Mouse (Mus musculus): ENCODE measurements around the gene Itga9.

The Itga9 gene

GRCm38 (mm10) chr9:118937515-118937914, 331.0 kb downstream of the Itga9 start:
- no peak for DNase-seq (ENCODE audit: low read depth in 2 of 2, low spot score in 2 of 2)

GRCm38 (mm10) chr9:118939410-118939809, 332.9 kb downstream of the Itga9 start:
- no peak for DNase-seq (ENCODE audit: low read depth in 2 of 2, low spot score in 2 of 2)

- DNase-seq (ENCODE audit: low read depth in 2 of 2, low spot score in 2 of 2), result no peak
Measured at GRCm38 (mm10) chr9:118939831-118940230, 333.3 kb downstream of the Itga9 start.

GRCm38 (mm10) chr9:118940591-118941207, 334.2 kb downstream of the Itga9 start:
- no peak for DNase-seq (ENCODE audit: low read depth in 2 of 2, low spot score in 2 of 2)

- DNase-seq (ENCODE audit: low read depth in 2 of 2, low spot score in 2 of 2), result no peak
Measured at GRCm38 (mm10) chr9:118942030-118942429, 335.5 kb downstream of the Itga9 start.

- DNase-seq (ENCODE audit: low read depth in 2 of 2, low spot score in 2 of 2), result no peak
Measured at GRCm38 (mm10) chr9:118943941-118944340, 337.5 kb downstream of the Itga9 start.

GRCm38 (mm10) chr9:118944388-118944787, 337.9 kb downstream of the Itga9 start:
- no peak for DNase-seq (ENCODE audit: low read depth in 2 of 2, low spot score in 2 of 2)

GRCm38 (mm10) chr9:118948486-118948885, 342.0 kb downstream of the Itga9 start:
- no peak for DNase-seq (ENCODE audit: low read depth in 2 of 2, low spot score in 2 of 2)

GRCm38 (mm10) chr9:118949124-118949523, 342.6 kb downstream of the Itga9 start:
- DNase-seq (ENCODE audit: low read depth in 2 of 2, low spot score in 2 of 2), result no peak

GRCm38 (mm10) chr9:118949654-118950053, 343.2 kb downstream of the Itga9 start:
- DNase-seq (ENCODE audit: low read depth in 2 of 2, low spot score in 2 of 2), result no peak

- DNase-seq (ENCODE audit: low read depth in 2 of 2, low spot score in 2 of 2), result no peak
Measured at GRCm38 (mm10) chr9:118950061-118950460, 343.6 kb downstream of the Itga9 start.
